Mouse (Mus musculus) spleen, adult 12 weeks (tissue): Measurements from ENCODE around the gene H2al3.

ENCODE experiments used
- DNase-seq: peaks from one replicate; pipeline ENCODE4 v3.0.0; 2022; ENCODE audit warnings: low spot score

The H2al3 gene

DNA sequence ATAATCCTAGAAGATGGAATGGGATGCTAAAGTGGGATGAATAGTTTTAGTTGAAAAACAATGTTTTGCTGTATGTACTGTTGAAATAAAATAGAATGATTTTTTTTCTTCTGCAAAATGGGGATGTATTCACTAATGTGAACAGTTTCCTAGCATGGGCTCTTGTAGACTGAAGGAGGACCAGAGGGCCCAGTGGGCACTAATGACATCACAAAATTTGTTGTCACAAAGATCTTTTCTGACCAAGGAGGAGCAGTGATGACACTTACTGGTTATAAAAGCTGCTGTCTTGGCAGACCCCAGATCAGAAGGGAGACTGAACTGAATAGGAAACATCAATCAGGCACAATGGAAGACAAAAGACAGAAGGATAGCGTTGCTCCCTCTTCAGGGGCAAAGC is at the start of gene H2al3:
TSS of gene H2al3 (plus strand) at position 301 of the 400 bp plus-strand sequence.
- no peak for DNase-seq

DNA sequence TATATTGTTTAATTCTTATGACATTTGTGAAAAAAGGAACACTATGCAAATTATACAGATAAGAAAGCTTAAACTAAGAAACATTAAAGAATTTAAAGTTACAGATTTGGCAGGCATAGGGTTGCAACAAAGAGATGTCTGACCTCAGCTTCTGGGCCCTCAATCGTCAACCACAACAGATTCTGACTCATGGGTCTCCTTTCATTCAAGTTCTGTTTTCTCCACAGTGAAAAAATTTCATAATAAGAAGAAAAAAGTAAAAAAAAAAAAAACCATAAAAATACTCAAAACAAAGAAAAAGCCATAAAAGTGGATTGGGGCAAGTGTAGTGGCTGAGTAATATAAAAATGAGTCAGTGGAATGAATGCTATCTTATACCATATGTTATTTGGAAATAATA is 39.4 kb upstream of the H2al3 start:
- DNase-seq, result no peak

DNA sequence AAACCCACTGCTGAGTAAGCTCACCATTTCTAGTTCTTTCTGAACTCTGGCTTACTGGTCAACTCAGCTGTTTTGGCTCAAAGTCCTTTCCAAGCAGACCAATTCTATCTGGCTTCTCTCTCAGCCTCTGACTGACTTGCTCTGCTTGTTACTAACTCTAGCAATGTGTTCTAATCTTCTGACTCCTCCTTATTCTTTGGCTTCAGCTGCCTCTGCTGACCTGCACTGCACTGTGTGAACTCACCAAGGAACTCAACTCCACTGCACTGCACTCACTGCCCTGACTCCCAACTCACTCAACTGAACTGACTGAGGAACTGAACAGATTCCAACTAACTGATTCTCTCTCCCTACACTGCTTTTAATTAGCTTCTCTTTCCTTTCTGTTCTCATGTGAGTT is 37.0 kb upstream of the H2al3 start:
- DNase-seq, result no peak

DNA sequence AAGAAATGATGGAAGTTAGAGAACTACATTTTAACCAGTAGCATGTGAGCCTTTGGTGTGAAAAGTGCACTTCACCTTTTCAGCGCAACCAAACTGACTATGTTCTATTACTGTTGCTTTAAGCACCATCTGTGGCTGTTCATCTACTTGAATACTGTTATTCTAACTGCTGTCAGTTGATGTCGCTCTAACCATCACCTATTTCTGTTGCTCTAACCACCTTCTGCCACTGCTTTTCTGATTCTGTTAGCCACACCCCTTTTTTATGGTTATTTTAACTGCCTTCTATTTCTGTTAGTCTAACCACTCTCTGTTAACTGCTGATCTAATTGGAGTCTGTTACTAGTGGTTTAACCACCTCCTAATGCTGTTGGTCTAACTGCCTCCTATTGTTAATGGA is 14.7 kb upstream of the H2al3 start:
- DNase-seq, result no peak

DNA sequence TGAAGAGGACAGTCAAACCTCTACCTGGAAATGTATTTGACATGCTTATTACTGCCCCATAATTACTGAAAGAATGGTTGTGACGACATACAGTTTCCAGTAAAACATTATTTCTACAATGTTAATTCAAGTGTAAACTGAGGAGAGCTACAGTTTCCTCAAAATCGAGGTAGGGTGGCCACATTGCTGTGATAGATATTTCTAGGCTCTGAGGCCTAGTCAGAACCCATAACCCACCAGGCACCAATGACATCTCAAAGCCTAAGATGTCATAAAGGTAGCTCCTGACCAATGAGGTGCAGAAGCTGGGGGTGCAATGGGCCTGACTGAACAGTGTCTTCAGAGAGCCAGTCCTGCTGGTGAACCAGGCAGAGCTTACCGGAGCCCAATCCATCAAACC is 2.9 kb upstream of the H2al3 start, which contains the start of gene Hypm:
TSS of gene Hypm (plus strand) at position 301 of the 400 bp plus-strand sequence.
- DNase-seq, result no peak

DNA sequence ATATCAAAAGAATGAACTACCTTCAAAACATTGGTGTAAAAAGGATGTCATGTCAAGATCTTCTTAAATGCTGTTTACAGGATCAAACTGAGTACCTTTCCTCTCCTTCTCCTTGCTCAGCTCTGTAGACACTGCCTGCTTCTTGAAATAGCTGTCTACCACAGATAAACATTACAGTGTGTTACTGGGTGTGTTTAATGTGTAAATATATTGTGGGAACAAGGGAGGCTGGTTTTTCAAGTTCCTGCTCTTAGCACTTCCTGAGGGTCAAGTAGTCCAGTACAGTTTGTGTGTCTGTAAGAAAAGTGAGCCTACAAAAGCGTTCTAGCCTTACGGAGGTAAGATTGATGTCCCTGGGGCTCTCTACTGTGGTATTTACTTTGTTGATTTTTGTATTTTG is 12.4 kb downstream of the H2al3 start:
- DNase-seq, result no peak

DNA sequence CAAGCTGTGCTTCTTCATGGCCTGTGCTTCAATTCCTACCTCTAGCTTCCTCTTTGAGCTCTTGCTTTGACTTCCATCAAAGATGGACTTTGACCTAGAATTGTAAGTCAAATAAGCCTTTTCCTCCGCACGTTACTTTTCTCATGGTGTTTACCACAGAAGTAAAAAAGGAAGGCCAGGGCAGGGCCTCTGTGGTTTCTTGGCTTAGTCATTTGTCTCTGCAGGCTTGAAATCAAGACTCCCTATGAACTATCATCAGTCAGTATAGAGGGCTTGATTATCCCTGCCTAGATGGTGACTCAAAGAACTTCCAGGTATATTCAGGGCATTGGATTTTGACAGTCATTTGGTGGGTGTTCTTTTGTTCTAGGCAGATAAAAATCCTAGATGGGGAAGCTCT is 26.0 kb downstream of the H2al3 start:
- no peak for DNase-seq

DNA sequence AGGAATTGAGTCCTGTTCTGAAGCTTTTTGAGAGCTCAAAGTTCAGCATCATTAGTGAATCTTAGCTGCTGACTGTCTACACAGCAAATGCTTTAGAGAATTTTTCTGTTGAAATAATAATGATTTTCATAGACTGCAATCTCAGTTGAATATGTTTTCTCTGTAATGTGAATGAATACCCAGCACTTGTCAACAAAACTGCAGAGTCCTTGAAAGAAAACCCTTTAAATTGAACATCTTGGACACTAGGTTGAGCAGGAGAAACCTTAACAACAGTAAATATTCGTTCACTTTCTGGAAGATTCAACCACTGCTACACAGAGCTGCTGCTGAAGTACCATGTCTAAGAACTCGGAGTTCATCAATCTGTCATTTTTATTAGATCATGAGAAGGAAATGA is 35.8 kb downstream of the H2al3 start, which contains the start of gene Sytl5:
TSS of gene Sytl5 (plus strand) at position 301 of the 400 bp plus-strand sequence.
- no peak for DNase-seq
